Mouse (Mus musculus): ENCODE results near the gene Zswim4. TPM values are rescaled to one million over a fixed set of nuclear protein-coding genes. Genes with fewer than 3 reads are reported as not detected.

The Zswim4 gene
- total and polyA plus RNA-seq, 2 experiments from 2014 or later = 11.8 to 37.7 TPM

DNA sequence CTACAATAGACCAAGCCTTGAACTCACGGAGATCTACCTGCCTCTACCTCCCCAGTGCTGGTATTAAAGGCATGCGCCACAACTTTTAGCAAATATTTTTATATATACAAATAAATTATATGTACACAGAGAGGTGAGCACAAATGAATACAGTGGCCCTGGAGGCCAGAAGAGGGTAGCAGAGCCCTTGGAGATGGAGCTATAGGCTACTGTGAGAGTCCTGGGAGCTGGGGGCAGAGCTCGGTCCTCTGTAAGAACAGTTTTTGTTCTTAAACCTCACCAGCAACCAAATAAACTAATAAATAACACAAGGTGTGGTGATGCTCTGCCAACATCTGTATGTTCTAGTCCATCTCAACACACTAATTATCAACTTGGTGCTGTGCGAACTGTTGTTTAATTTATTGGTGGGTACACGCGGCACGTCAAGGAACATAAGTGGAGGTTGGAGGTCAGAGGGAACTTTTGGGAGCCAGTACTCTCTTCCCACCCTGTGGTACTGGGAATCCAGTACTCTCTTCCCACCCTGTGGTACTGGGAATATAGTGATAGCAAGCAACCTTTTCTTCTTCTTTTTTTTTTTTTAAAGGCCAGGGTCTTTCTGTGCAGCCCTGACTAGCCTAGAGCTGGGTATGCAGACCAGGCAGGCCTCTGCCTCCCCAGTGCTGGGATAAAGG is 46.5 kb downstream of the Zswim4 start:
- Histone ChIP-seq H3K4me1 (ENCODE audit: insufficient read depth, low read length) (0 out of 2 replicates have a peak, but pooled peaks cover 2% of the 10 kb centered on the region), H3K9ac (replicated peaks; ENCODE audit: low read length, poor library complexity, severe bottlenecking) (no peak overlapping the region), H3K36me3 (ENCODE audit: insufficient read depth, low read length) (no peaks in the 10 kb centered on the region), H3K27ac (ENCODE audit: low read depth, low read length) (no peak overlapping the region), H3K4me2 (ENCODE audit: low read depth, low read length, poor library complexity, severe bottlenecking) (no peak overlapping the region), H3K9me3 (ENCODE audit: low read length) (no peaks in the 10 kb centered on the region), H3K4me3 (ENCODE audit: low read depth, low read length) (no peak overlapping the region), H3K27me3 (ENCODE audit: insufficient read depth, low read length) (peaks cover 8% of the 10 kb centered on the region)
- DNase-seq (ENCODE audit: low spot score) (no peak), ATAC-seq (ENCODE audit: low FRiP score) (no peak)
- TF ChIP-seq CTCF (IDR thresholded peaks at IDR 0.05) = no peak
- WGBS = 97% methylated on average over 7 of the region's 7 CpGs

DNA sequence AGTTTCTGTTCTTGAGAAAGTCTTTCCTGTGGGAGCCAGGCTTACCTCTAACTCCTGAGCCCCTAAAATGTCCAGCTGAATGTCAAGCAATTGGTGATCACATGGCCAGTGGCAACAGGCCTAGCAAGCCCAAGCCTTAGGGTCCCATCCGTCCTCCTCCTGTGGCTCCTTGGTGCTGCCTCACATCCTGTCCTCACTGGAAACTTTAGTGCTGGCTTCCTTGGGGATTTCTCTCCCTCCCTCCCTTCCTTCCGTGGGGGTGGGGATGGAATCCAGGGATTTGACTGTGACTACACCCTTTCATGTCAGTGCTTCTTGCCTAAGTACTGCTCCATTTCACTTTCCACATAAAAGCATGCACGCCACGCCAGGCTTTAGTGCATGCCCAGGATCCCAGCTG is 47.3 kb downstream of the Zswim4 start:
- H3K9ac ChIP-seq (replicated peaks; ENCODE audit: low read length, poor library complexity, severe bottlenecking) = no peak overlapping the region
- no peak for ATAC-seq (ENCODE audit: low FRiP score)

DNA sequence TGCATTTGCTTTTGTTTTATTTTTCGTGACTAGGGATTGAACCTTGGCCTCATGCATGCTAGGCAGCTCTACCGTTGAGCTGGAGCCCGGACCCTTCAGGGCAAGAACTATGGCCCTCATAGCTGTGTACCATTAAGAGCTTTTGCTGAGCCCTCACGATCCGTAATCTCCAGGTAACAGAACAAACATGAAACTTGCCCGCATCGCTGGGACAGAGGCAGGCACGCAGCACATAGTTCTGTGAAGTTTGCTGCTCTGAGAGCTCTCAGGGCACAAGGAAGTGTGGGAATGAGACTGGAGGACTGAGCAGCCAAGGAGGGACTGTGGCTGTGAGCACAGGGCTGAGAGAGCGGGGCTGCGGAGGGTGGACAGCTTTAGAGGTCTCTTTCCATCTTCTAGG is 48.2 kb downstream of the Zswim4 start:
- 0 out of 2 replicates have a peak, but pooled peaks cover 2% of the 10 kb centered on the region for H3K4me1 ChIP-seq (ENCODE audit: insufficient read depth, low read length)
- DNase-seq (ENCODE audit: low spot score) (no peak), ATAC-seq (ENCODE audit: low FRiP score) (no peak)
- H3K4me2 ChIP-seq (ENCODE audit: low read depth, low read length, poor library complexity, severe bottlenecking) = no peak overlapping the region
- H3K4me3 ChIP-seq (ENCODE audit: low read depth, low read length) = no peak overlapping the region
- H3K9ac ChIP-seq (replicated peaks; ENCODE audit: low read length, poor library complexity, severe bottlenecking) = no peak overlapping the region
- no peak for TF ChIP-seq CTCF (IDR thresholded peaks at IDR 0.05)
- H3K27ac ChIP-seq (ENCODE audit: low read depth, low read length) = no peak overlapping the region
- no peaks in the 10 kb centered on the region for H3K9me3 ChIP-seq (ENCODE audit: low read length)
- H3K27me3 ChIP-seq (ENCODE audit: insufficient read depth, low read length) = peaks cover 8% of the 10 kb centered on the region
- H3K36me3 ChIP-seq (ENCODE audit: insufficient read depth, low read length) = no peaks in the 10 kb centered on the region
- WGBS = 85% methylated on average over 10 of the region's 10 CpGs

More for the DNA sequence above, 47.3 kb downstream of the Zswim4 start:
- no peaks in the 10 kb centered on the region for H3K36me3 ChIP-seq (ENCODE audit: insufficient read depth, low read length)
- 52% methylated on average over 4 of the region's 4 CpGs for WGBS
- H3K4me3 ChIP-seq (ENCODE audit: low read depth, low read length) = no peak overlapping the region
- no peak overlapping the region for H3K27ac ChIP-seq (ENCODE audit: low read depth, low read length)
- DNase-seq (ENCODE audit: low spot score) = no peak
- no peaks in the 10 kb centered on the region for H3K9me3 ChIP-seq (ENCODE audit: low read length)
- H3K27me3 ChIP-seq (ENCODE audit: insufficient read depth, low read length) = peaks cover 8% of the 10 kb centered on the region
- H3K4me1 ChIP-seq (ENCODE audit: insufficient read depth, low read length) = 0 out of 2 replicates have a peak, but pooled peaks cover 2% of the 10 kb centered on the region
- no peak overlapping the region for H3K4me2 ChIP-seq (ENCODE audit: low read depth, low read length, poor library complexity, severe bottlenecking)
- TF ChIP-seq CTCF (IDR thresholded peaks at IDR 0.05) = no peak

DNA sequence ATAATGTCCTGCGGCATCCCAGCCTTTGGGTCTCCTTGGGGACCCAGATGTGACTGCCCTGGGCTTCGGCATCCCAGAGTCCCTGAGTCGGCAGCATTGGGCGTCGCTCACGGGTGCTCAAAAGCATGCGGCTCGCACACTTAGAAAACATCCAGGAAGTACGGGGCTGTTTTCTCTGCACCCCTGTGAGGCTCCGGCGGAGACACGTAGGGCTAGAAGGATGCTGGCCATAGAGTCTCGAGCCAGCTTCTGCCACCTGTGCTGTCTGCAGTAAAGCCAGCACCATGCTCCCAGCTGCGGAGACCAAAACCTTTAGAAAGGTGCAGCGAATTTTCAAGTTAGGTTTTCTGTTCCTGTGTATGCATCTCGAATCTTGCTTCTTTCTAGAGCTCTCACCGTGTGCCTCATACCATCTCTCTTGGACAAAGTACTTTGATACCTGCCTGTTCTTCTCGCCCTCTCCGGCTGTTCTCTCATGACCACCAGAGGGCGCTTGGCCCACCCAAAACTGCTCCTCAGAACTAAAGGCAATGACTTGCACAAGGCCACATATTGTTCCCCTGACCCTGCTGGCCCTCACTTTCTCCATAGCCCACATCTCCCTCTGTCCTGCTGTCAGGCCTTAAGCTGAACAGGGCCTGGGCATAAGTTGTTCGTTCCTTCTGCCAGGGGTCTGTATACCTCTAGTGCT is 49.6 kb downstream of the Zswim4 start:
- Histone ChIP-seq H3K36me3 (ENCODE audit: insufficient read depth, low read length) (no peaks in the 10 kb centered on the region), H3K27me3 (ENCODE audit: insufficient read depth, low read length) (peaks cover 3% of the 10 kb centered on the region; the same call in 1 of the 2 replicates), H3K4me3 (ENCODE audit: low read depth, low read length) (peak overlapping the region; percentile 15; the same call in 1 of the 2 replicates), H3K9me3 (ENCODE audit: low read length) (no peaks in the 10 kb centered on the region), H3K27ac (ENCODE audit: low read depth, low read length) (no peak overlapping the region), H3K4me1 (ENCODE audit: insufficient read depth, low read length) (peaks cover 8% of the 10 kb centered on the region; the same call in 1 of the 2 replicates), H3K4me2 (ENCODE audit: low read depth, low read length, poor library complexity, severe bottlenecking) (peak overlapping the region; percentile 44), H3K9ac (replicated peaks; ENCODE audit: low read length, poor library complexity, severe bottlenecking) (no peak overlapping the region; the same call in 1 of the 2 replicates)
- ATAC-seq (ENCODE audit: low FRiP score) = no peak
- peak; percentile 73 for TF ChIP-seq CTCF (IDR thresholded peaks at IDR 0.05)
- peak; percentile 33 for DNase-seq (ENCODE audit: low spot score)
- 4% methylated on average over 21 of the region's 21 CpGs for WGBS

GRCm38 (mm10) chr8:84186547-84186946 is 50.3 kb downstream of the Zswim4 start:
- no peak for ATAC-seq (ENCODE audit: low FRiP score)
- peaks cover 10% of the 10 kb centered on the region; the same call in 1 of the 2 replicates for H3K4me1 ChIP-seq (ENCODE audit: insufficient read depth, low read length)

DNA sequence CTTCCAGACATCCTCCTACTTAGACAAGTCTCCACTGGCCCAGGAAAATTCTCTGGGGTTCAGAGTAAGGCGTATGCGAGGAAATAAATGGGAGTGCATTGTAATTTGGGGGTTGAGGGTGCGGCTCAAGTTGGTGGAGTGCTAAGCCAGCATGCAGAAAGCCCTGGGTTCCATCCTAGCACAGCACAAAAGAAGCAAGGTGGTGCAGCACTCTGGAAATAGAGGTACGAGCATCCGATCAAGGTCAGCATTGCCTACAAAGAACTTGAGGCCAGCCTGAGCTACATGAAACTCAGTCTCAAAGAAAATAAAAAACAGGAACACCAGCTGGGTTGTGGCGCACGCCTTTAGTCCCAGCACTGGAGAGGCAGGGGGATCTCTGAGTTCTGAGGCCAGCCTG is 51.7 kb downstream of the Zswim4 start, which contains the start of gene Nanos3:
TSS of gene Nanos3 (minus strand) at position 101 of the 400 bp plus-strand sequence.
- DNase-seq (ENCODE audit: low spot score) (no peak), ATAC-seq (ENCODE audit: low FRiP score) (no peak)
- Histone ChIP-seq H3K27me3 (ENCODE audit: insufficient read depth, low read length) (no peaks in the 10 kb centered on the region), H3K36me3 (ENCODE audit: insufficient read depth, low read length) (no peaks in the 10 kb centered on the region), H3K9me3 (ENCODE audit: low read length) (no peaks in the 10 kb centered on the region), H3K4me2 (ENCODE audit: low read depth, low read length, poor library complexity, severe bottlenecking) (peak within 1 kb of the TSS; percentile 80), H3K4me1 (ENCODE audit: insufficient read depth, low read length) (peaks cover 22% of the 10 kb centered on the region), H3K4me3 (ENCODE audit: low read depth, low read length) (peak within 1 kb of the TSS; percentile 79), H3K27ac (ENCODE audit: low read depth, low read length) (peak within 1 kb of the TSS; percentile 97), H3K9ac (replicated peaks; ENCODE audit: low read length, poor library complexity, severe bottlenecking) (peak within 1 kb of the TSS; percentile 96)
- 96% methylated on average over 7 of the region's 7 CpGs for WGBS
- no peak for TF ChIP-seq CTCF (IDR thresholded peaks at IDR 0.05)

More at GRCm38 (mm10) chr8:84186547-84186946, 50.3 kb downstream of the Zswim4 start:
- DNase-seq (ENCODE audit: low spot score) = peak; percentile 81
- TF ChIP-seq CTCF (IDR thresholded peaks at IDR 0.05) = peak; percentile 92
- Histone ChIP-seq H3K9me3 (ENCODE audit: low read length) (no peaks in the 10 kb centered on the region), H3K27ac (ENCODE audit: low read depth, low read length) (no peak overlapping the region), H3K36me3 (ENCODE audit: insufficient read depth, low read length) (no peaks in the 10 kb centered on the region), H3K27me3 (ENCODE audit: insufficient read depth, low read length) (no peaks in the 10 kb centered on the region), H3K9ac (replicated peaks; ENCODE audit: low read length, poor library complexity, severe bottlenecking) (no peak overlapping the region), H3K4me2 (ENCODE audit: low read depth, low read length, poor library complexity, severe bottlenecking) (peak overlapping the region; percentile 44), H3K4me3 (ENCODE audit: low read depth, low read length) (peak overlapping the region; percentile 15; the same call in 1 of the 2 replicates)
- under 1% methylated on average over 12 of the region's 12 CpGs for WGBS

All from midbrain, postnatal 0 days (tissue).